Mouse (Mus musculus): ENCODE measurements around the gene Pex16. TPM values are rescaled to one million over a fixed set of nuclear protein-coding genes. Genes with fewer than 3 reads are reported as not detected.

Pex16 gene
- total RNA-seq, 2 experiments from 2014 or later = 13.2 to 15.3 TPM

- ATAC-seq (replicated peaks; ENCODE audit: poor library complexity, severe bottlenecking) = no peak
Observed at GRCm38 (mm10) chr2:92408309-92409045, 34.0 kb downstream of the Pex16 start.

- ATAC-seq (replicated peaks; ENCODE audit: poor library complexity, severe bottlenecking) = no peak
Observed at GRCm38 (mm10) chr2:92411705-92412104, 37.2 kb downstream of the Pex16 start.

GRCm38 (mm10) chr2:92421723-92422387 is 47.4 kb downstream of the Pex16 start:
- ATAC-seq (replicated peaks; ENCODE audit: poor library complexity, severe bottlenecking) = no peak

- ATAC-seq (replicated peaks; ENCODE audit: poor library complexity, severe bottlenecking) = peak; percentile 86
Observed at GRCm38 (mm10) chr2:92422388-92423135, 48.1 kb downstream of the Pex16 start.

GRCm38 (mm10) chr2:92423156-92423555 is 48.7 kb downstream of the Pex16 start:
- no peak for ATAC-seq (replicated peaks; ENCODE audit: poor library complexity, severe bottlenecking)

GRCm38 (mm10) chr2:92423702-92424461 is 49.4 kb downstream of the Pex16 start:
- peak; percentile 68 for ATAC-seq (replicated peaks; ENCODE audit: poor library complexity, severe bottlenecking)

GRCm38 (mm10) chr2:92424462-92425308 is 50.2 kb downstream of the Pex16 start:
- no peak for ATAC-seq (replicated peaks; ENCODE audit: poor library complexity, severe bottlenecking)

- ATAC-seq (replicated peaks; ENCODE audit: poor library complexity, severe bottlenecking) = no peak
Observed at GRCm38 (mm10) chr2:92425366-92425765, 50.9 kb downstream of the Pex16 start.

- no peak for ATAC-seq (replicated peaks; ENCODE audit: poor library complexity, severe bottlenecking)
Observed at GRCm38 (mm10) chr2:92426426-92426825, 52.0 kb downstream of the Pex16 start.

- no peak for ATAC-seq (replicated peaks; ENCODE audit: poor library complexity, severe bottlenecking)
Observed at GRCm38 (mm10) chr2:92427882-92428281, 53.4 kb downstream of the Pex16 start.

GRCm38 (mm10) chr2:92430089-92430488 is 55.6 kb downstream of the Pex16 start:
- ATAC-seq (replicated peaks; ENCODE audit: poor library complexity, severe bottlenecking) = no peak

Other genes with a start within 250 kb of the Pex16 start
- 0.75 and 2.5 TPM in 2 replicates for gene Large2, start 193 bp downstream of the Pex16 start, total RNA-seq (2014; fragmentation: Nextera tagmentation)
- gene Large2, start 193 bp downstream of the Pex16 start, total RNA-seq (2017) = 0.13 TPM in 1 of 2 replicates, not detected in the other
- 0.24 and 5.1 TPM in 2 replicates for gene 1700029I15Rik, start 7.9 kb downstream of the Pex16 start, total RNA-seq (2014; fragmentation: Nextera tagmentation)
- 0.82 and 3.6 TPM in 2 replicates for gene 1700029I15Rik, start 7.9 kb downstream of the Pex16 start, total RNA-seq (2017)
- not detected in 2 replicates for gene Mapk8ip1, start 26.6 kb downstream of the Pex16 start, total RNA-seq (2014; fragmentation: Nextera tagmentation)
- not detected in 2 replicates for gene Mapk8ip1, start 26.6 kb downstream of the Pex16 start, total RNA-seq (2017)
- 12.3 and 15.8 TPM in 2 replicates for gene Cry2, start 59.4 kb downstream of the Pex16 start, total RNA-seq (2014; fragmentation: Nextera tagmentation)
- 8.4 and 8.7 TPM in 2 replicates for gene Cry2, start 59.4 kb downstream of the Pex16 start, total RNA-seq (2017)
- 84.7 and 86.6 TPM in 2 replicates for gene Slc35c1, start 85.9 kb downstream of the Pex16 start, total RNA-seq (2014; fragmentation: Nextera tagmentation)
- gene Slc35c1, start 85.9 kb downstream of the Pex16 start, total RNA-seq (2017) = 23.4 and 23.8 TPM in 2 replicates
- 0.21 TPM in 1 of 2 replicates, not detected in the other for gene Chst1, start 225.0 kb downstream of the Pex16 start, total RNA-seq (2014; fragmentation: Nextera tagmentation)
- 0.13 TPM in 1 of 2 replicates, not detected in the other for gene Chst1, start 225.0 kb downstream of the Pex16 start, total RNA-seq (2017)